Mouse (Mus musculus) liver, adult 2 months (tissue): Measurements from ENCODE around the gene Add3. TPM values are rescaled to one million over a fixed set of nuclear protein-coding genes. Genes with fewer than 3 reads are reported as not detected.
A peak's percentile ranks its signal among the peaks of the same experiment; 100 is the strongest.

Source experiments
- DNase-seq: peaks from one replicate; pipeline ENCODE4 v3.0.0-alpha.2; 2011; ENCODE audit warnings: low read depth, low spot score; ENCODE audit errors: extremely low read depth
- H3K27ac ChIP-seq: fragments of 200-500 bp; replicated peaks from 2 replicates; pipeline ENCODE4 v1.5.1; 2012; ENCODE audit warnings: low read depth, mild to moderate bottlenecking, control low read depth, inconsistent platforms, low read length; ENCODE audit not compliant: insufficient read depth
- H3K27me3 ChIP-seq: fragments of 200-500 bp; 2 replicates; pipeline ENCODE4 v1.6.1; 2012; ENCODE audit warnings: mild to moderate bottlenecking, moderate library complexity, low read length, inconsistent platforms; ENCODE audit not compliant: control insufficient read depth, insufficient read depth
- H3K36me3 ChIP-seq: fragments of 200-500 bp; 2 replicates; pipeline ENCODE4 v1.6.1; 2012; ENCODE audit warnings: low read length, inconsistent platforms; ENCODE audit not compliant: control insufficient read depth, insufficient read depth
- H3K4me1 ChIP-seq: fragments of 200-500 bp; 2 replicates; pipeline ENCODE4 v1.6.1; 2011; ENCODE audit warnings: low read length; ENCODE audit not compliant: control insufficient read depth, insufficient read depth
- H3K4me3 ChIP-seq: fragments of 200-500 bp; 2 replicates; pipeline ENCODE4 v1.5.1; 2011; ENCODE audit warnings: low read depth, mild to moderate bottlenecking, control low read depth, low read length, moderate library complexity; ENCODE audit not compliant: insufficient read depth
- H3K79me2 ChIP-seq: fragments of 200-500 bp; 2 replicates; pipeline ENCODE4 v1.6.1; 2012; ENCODE audit warnings: inconsistent platforms, mild to moderate bottlenecking, low read length, moderate library complexity; ENCODE audit not compliant: control insufficient read depth, insufficient read depth
- H3K9ac ChIP-seq: fragments of 200-500 bp; 2 replicates; pipeline ENCODE4 v1.6.1; 2012; ENCODE audit warnings: low read depth, mild to moderate bottlenecking, control low read depth, inconsistent platforms, low read length
- CTCF ChIP-seq: fragments of 200-500 bp; IDR thresholded peaks from 2 replicates; pipeline ENCODE4 v1.5.1; 2011; ENCODE audit warnings: low read depth, low read length, control low read depth
- POLR2A ChIP-seq: fragments of 200-500 bp; IDR thresholded peaks from 2 replicates; pipeline ENCODE4 v1.6.1; 2011; ENCODE audit warnings: low read length, control low read depth; ENCODE audit not compliant: insufficient read depth; ENCODE audit errors: extremely low read depth
- WGBS: fragments of 180-500 bp; shearing (Covaris S2); methylation state at CpG from one replicate; pipeline ENCODE4 v1.1.7; 2018; 5-methylcytosine and 5-hydroxymethylcytosine counted together
- polyA plus RNA-seq: library from polyadenylated mRNA; depleted of rRNA; stranded (reverse); fragments of >200 nt; gene quantifications from 2 replicates; pipeline ENCODE4 v1.2.3, GENCODE M21; 2012
- total RNA-seq: library from RNA; depleted of rRNA; stranded (reverse); fragments of >200 nt; gene quantifications from 2 replicates; pipeline ENCODE4 v1.2.3, GENCODE M21; 2014

Add3 gene
- total and polyA plus RNA-seq, 2 experiments, result 4.3 to 12.1 TPM

DNA sequence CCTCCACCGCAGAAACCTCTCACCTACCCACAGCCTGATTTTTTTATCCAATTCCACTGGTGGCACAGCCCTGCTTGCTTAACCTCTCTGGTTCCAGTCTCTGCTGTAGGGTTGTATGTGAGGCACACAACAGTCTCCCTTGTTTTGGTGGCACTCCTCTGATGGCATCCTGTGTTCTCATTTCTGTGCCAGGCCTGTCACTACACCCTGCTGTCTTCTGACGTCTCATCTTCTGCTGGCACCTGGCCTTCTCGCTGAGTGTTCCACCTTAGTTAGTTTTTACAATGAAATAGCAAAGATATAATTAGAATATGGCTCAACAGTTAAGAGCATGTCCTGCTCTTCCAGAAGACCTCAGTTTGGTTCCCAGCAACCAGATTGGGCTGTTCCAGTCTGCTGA, 49.5 kb downstream of the Add3 start:
- Histone ChIP-seq H3K4me1 (peaks cover 13% of the 10 kb centered on the region), H3K79me2 (no peaks in the 10 kb centered on the region), H3K36me3 (no peaks in the 10 kb centered on the region), H3K9ac (no peak overlapping the region), H3K4me3 (no peak overlapping the region), H3K27me3 (no peaks in the 10 kb centered on the region), H3K27ac (no peak overlapping the region)
- WGBS, result 93% methylated on average over 3 of the region's 3 CpGs
- DNase-seq, result no peak
- TF ChIP-seq POLR2A (no peak), CTCF (no peak)

DNA sequence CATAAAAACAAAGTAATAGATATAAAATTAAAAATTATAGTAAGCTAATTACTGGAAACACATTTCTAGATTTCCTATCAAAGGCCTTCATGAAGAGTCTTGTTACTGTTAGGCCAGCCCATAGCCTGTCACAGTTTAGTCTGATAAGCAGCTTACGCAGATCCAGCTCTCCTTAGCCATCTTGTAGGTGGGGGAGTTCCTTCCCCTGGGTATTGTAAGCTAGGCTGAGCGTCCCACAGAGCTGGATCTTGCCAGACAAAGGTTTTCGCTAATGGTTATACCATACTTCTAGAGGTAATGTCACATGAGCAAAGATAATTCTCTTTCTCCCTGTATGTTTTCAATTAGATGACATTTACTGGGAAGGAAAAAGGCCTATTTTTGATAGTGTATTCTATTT, 50.0 kb downstream of the Add3 start:
- WGBS, result 83% methylated on average over 3 of the region's 3 CpGs
- Histone ChIP-seq H3K27ac (no peak overlapping the region), H3K4me1 (peaks cover 9% of the 10 kb centered on the region), H3K4me3 (no peak overlapping the region), H3K9ac (no peak overlapping the region), H3K79me2 (no peaks in the 10 kb centered on the region), H3K27me3 (no peaks in the 10 kb centered on the region), H3K36me3 (no peaks in the 10 kb centered on the region)
- TF ChIP-seq POLR2A (no peak), CTCF (no peak)
- DNase-seq, result no peak

DNA sequence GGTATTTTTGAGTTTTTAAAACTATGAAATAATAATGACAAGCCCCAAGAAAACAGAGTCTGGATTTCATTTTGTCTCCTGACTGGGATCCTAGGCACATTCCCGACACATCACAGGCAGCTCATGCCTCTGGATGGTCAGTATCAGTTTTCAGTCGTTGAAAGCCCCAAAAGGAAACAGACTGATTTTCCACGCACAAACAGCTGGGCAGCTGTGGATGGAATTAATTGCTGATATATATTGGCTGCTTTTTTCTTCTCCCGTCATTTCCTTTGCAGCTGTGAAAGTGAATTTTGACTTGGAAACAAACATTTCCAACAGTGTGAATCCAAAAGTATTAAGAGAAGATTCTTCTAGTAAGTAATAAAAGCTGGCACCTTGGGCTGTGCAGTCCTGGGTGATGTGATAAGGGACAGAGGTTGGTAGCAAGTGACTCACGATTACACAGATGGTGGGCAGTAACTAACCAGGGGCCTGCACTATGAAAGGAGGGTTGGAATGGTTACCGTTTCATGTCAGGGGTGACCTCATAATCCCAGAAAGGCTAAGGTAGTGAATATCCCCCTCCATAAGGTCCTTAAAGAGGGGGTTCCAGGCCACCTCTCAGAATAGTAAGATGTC, 51.7 kb downstream of the Add3 start:
- no peak for DNase-seq
- H3K9ac ChIP-seq, result no peak overlapping the region

DNA sequence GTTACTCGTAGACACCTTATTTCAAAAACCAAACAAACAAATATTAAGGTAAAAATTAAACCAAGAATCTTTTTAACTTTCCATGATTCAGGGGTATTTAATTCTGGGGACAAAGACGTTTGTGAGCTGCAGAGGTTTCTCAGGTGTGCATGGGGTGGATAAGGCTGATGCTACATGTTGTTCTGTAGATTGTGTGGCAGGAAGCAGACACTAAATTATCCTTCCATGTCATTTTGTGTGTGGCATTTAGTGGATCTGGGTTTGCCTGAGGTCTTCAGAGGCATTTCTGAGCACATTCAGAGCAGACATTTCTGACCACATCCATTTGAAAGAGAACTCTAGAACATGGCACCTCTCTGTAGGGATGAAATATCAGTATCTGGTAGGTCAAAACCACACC, 52.9 kb downstream of the Add3 start:
- H3K27me3 ChIP-seq, result no peaks in the 10 kb centered on the region
- H3K4me1 ChIP-seq, result no peaks in the 10 kb centered on the region
- H3K27ac ChIP-seq, result no peak overlapping the region
- 80% methylated on average over 2 of the region's 2 CpGs for WGBS
- TF ChIP-seq CTCF (no peak), POLR2A (no peak)
- H3K36me3 ChIP-seq, result no peaks in the 10 kb centered on the region
- H3K9ac ChIP-seq, result no peak overlapping the region
- no peak for DNase-seq
- H3K4me3 ChIP-seq, result no peak overlapping the region
- H3K79me2 ChIP-seq, result peaks cover 2% of the 10 kb centered on the region; the same call in 1 of the 2 replicates

More for the DNA sequence above, 51.7 kb downstream of the Add3 start:
- no peak overlapping the region for H3K4me3 ChIP-seq
- H3K27me3 ChIP-seq, result no peaks in the 10 kb centered on the region
- H3K27ac ChIP-seq, result no peak overlapping the region
- 76% methylated on average over 6 of the region's 6 CpGs for WGBS
- TF ChIP-seq CTCF (no peak), POLR2A (no peak)
- H3K4me1 ChIP-seq, result no peaks in the 10 kb centered on the region
- peaks cover 2% of the 10 kb centered on the region; the same call in 1 of the 2 replicates for H3K79me2 ChIP-seq
- H3K36me3 ChIP-seq, result no peaks in the 10 kb centered on the region

DNA sequence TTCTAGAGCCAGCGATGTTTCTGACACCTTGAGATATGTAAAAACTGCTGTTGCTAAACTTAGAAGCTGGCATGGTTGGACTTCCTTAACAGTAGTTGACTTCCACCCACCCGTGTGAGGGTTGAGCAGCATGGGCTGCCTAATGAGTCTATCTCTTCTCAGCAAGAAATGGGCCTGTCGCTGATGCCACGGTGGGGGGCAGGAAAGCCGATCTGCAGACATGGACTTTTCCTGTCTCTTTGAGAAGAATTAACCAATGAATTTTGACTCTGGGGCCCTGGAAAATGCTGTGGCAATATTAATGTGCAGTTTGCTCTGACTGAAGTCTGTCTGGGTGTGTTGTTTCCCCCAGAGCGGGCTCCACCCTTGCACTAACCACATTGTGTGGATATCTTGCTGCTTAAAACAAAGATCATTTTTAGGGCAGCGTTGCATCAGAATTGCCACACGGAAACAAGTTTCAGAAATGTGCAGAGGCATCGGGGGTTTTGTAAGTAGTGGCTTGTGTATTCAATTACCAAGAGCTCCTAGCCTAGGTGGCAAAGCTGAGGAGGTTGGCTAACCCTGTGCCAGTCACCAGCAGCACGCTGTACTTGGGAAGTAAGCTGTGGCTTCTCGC, 53.8 kb downstream of the Add3 start:
- peaks cover 2% of the 10 kb centered on the region; the same call in 1 of the 2 replicates for H3K79me2 ChIP-seq
- 66% methylated on average over 11 of the region's 11 CpGs for WGBS
- DNase-seq, result no peak
- H3K27me3 ChIP-seq, result no peaks in the 10 kb centered on the region
- peak overlapping the region; percentile 33 for H3K27ac ChIP-seq
- TF ChIP-seq POLR2A (no peak), CTCF (no peak)
- peak overlapping the region; percentile 26; the same call in 1 of the 2 replicates for H3K4me3 ChIP-seq
- peak overlapping the region; percentile 29; the same call in 1 of the 2 replicates for H3K9ac ChIP-seq
- H3K4me1 ChIP-seq, result no peaks in the 10 kb centered on the region
- H3K36me3 ChIP-seq, result no peaks in the 10 kb centered on the region
